Mouse (Mus musculus): ENCODE data around the gene Ank2.

DNA sequence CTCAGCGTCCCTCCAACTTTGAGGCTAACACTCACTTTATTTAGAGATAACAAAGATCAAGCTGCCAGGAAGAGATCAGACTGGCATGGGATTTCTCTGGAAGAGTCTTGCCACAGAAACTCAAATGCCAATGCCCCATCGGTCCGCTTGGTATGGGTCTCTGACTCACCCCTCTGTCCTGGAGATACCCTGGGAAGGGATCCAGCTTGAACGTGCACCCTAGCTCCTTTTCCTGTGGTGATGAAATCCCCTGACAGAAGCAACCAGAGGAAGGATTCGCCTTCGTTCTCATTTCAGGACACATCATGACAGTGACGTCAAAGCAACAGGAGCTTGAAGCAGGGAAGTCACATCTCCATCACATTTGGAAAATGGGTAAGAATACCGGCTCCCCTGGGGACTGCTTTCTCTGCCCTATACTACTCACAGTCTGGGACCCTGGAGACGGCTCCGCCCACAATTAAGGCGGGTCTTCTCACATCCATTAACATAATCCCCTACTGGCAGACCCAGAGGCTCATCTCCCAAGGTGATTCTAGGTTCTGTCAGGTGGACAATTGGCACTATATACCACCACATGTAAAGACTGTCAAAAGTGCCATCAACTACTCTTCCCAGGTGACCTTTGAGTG lies 296.6 kb downstream of the Ank2 start:
- no peak for TF ChIP-seq POLR2A (IDR thresholded peaks at IDR 0.05; ENCODE audit: insufficient read depth, low read depth, low read length)
- TF ChIP-seq CTCF (IDR thresholded peaks at IDR 0.05), result no peak
- TF ChIP-seq EP300 (IDR thresholded peaks at IDR 0.05; ENCODE audit: insufficient read depth, low read depth, low read length), result no peak

All from heart, adult 2 months (tissue).